9 mouse cellular contexts compared by ENCODE assay signal in genomic region chr4:126286492-126286891, GRCm38 (mm10). TPM values are rescaled to one million over a fixed set of nuclear protein-coding genes. Genes with fewer than 3 reads are reported as not detected.
DNase-seq lines count a peak whose midpoint lies in the region; ATAC-seq and TF ChIP-seq lines count a peak whose summit lies in the region.
"Had no signal": no experiment of that assay in that cellular context is flagged by ENCODE, and none has a peak within 500 bp of the region (broad histone marks: within the 10 kb centered on the region; RNA-seq: fewer than 3 reads in every experiment).

Gene Col8a2 (plus strand): TSS chr4:126286793.

- H3K9ac ChIP-seq in heart, embryonic 13.5 days: peak within 1 kb of the TSS; percentile 79
- H3K9ac ChIP-seq in forebrain, embryonic 14.5 days (ENCODE audit: low read length): no peak within 1 kb of the TSS; the same call in 1 of the 2 replicates
- peak within 1 kb of the TSS; percentile 41; the same call in 1 of the 2 replicates for H3K9ac ChIP-seq in midbrain, embryonic 13.5 days (replicated peaks)

- peaks cover 31% of the 10 kb centered on the region for H3K4me1 ChIP-seq in heart, embryonic 13.5 days
- H3K4me1 ChIP-seq in forebrain, embryonic 14.5 days (ENCODE audit: control insufficient read depth, insufficient read depth, low read length): no peaks in the 10 kb centered on the region
- peaks cover 12% of the 10 kb centered on the region; the same call in 1 of the 2 replicates for H3K4me1 ChIP-seq in midbrain, embryonic 13.5 days (replicated peaks)

- peak within 1 kb of the TSS; percentile 75 for H3K4me2 ChIP-seq in heart, embryonic 13.5 days
- H3K4me2 ChIP-seq in forebrain, embryonic 14.5 days (ENCODE audit: low read length): peak within 1 kb of the TSS; percentile 41
- H3K4me2 ChIP-seq in midbrain, embryonic 13.5 days (replicated peaks): peak within 1 kb of the TSS; percentile 51

- intact Hi-C loops in left cerebral cortex, postnatal 4 days (cut with DNase I): no loop called here

- no peaks in the 10 kb centered on the region for H3K36me3 ChIP-seq in heart, embryonic 13.5 days
- H3K36me3 ChIP-seq in forebrain, embryonic 14.5 days (ENCODE audit: control insufficient read depth, insufficient read depth, low read length): no peaks in the 10 kb centered on the region
- no peaks in the 10 kb centered on the region for H3K36me3 ChIP-seq in midbrain, embryonic 13.5 days
- H3K36me3 ChIP-seq: G1E had no signal

- 1% methylated on average over 40 of the region's 42 CpGs for WGBS in heart, embryonic 13.5 days
- 5% methylated on average over 30 of the region's 42 CpGs for WGBS in forebrain, embryonic 14.5 days
- 5% methylated on average over 25 of the region's 42 CpGs for WGBS in midbrain, embryonic 13.5 days

- ATAC-seq in heart, embryonic 13.5 days (ENCODE audit: extremely low read depth, insufficient number of reproducible peaks, low FRiP score, low TSS enrichment): no peak
- no peak for ATAC-seq in forebrain, embryonic 14.5 days
- ATAC-seq in midbrain, embryonic 13.5 days: 0 out of 2 replicates have a peak, but pooled peaks have one; percentile 17

- 0 out of 2 replicates have a peak, but pooled peaks cover 3% of the 10 kb centered on the region for H3K9me3 ChIP-seq in heart, embryonic 13.5 days
- H3K9me3 ChIP-seq in forebrain, embryonic 14.5 days (replicated peaks; ENCODE audit: control insufficient read depth, low read length): no peaks in the 10 kb centered on the region
- H3K9me3 ChIP-seq in midbrain, embryonic 13.5 days: no peaks in the 10 kb centered on the region
- H3K9me3 ChIP-seq: G1E had no signal

- peak within 1 kb of the TSS; percentile 57 for H3K4me3 ChIP-seq in heart, embryonic 13.5 days
- peak within 1 kb of the TSS; percentile 21 for H3K4me3 ChIP-seq in forebrain, embryonic 14.5 days (ENCODE audit: low read depth, low read length)
- H3K4me3 ChIP-seq in midbrain, embryonic 13.5 days (replicated peaks): peak within 1 kb of the TSS; percentile 33
- H3K4me3 ChIP-seq in layer of hippocampus, adult 2 months: no peak within 1 kb of the TSS

- peaks cover 94% of the 10 kb centered on the region for H3K27me3 ChIP-seq in heart, embryonic 13.5 days (replicated peaks)
- peaks cover 40% of the 10 kb centered on the region for H3K27me3 ChIP-seq in forebrain, embryonic 14.5 days (replicated peaks; ENCODE audit: control insufficient read depth, insufficient read depth, low read length)
- H3K27me3 ChIP-seq in midbrain, embryonic 13.5 days: peaks cover 73% of the 10 kb centered on the region

- no peak for DNase-seq in heart, adult 9 months (ENCODE audit: low spot score in 2 of 2)
- no peak for DNase-seq in forebrain, embryonic 14.5 days (ENCODE audit: low spot score)
- peak; percentile 66 to 73 for DNase-seq in kidney, postnatal 4 days
- no peak for DNase-seq in layer of hippocampus, adult 2 months (ENCODE audit: low spot score in 2 of 2)
- DNase-seq in natural killer cell, adult 2 months (ENCODE audit: low spot score in 2 of 2): no peak
- no peak for DNase-seq in left cerebral cortex, postnatal 4 days

- no peak for TF ChIP-seq CTCF in layer of hippocampus, adult 2 months (conservative IDR thresholded peaks at IDR 0.05)

- H3K27ac ChIP-seq in heart, embryonic 13.5 days (replicated peaks): 0 out of 2 replicates have a peak within 1 kb of the TSS, but pooled peaks have one; percentile 15
- no peak within 1 kb of the TSS for H3K27ac ChIP-seq in forebrain, embryonic 14.5 days (ENCODE audit: low read depth, low read length)
- no peak within 1 kb of the TSS for H3K27ac ChIP-seq in midbrain, embryonic 13.5 days
- no peak within 1 kb of the TSS for H3K27ac ChIP-seq in layer of hippocampus, adult 2 months

RNA-seq across cellular contexts. Expression of gene Col8a2, which starts in this region (rescaled TPM):
- 4.2 and 4.9 TPM in 2 replicates for polyA plus RNA-seq in heart, embryonic 13.5 days (2015; fragmentation: Nextera tagmentation; extraction: Ambion mirVana)
- 1.2 and 2.9 TPM in 2 replicates for polyA plus RNA-seq in forebrain, embryonic 14.5 days (2014; fragmentation: Nextera tagmentation; extraction: Ambion mirVana)
- polyA plus RNA-seq in midbrain, embryonic 13.5 days (2015; fragmentation: Nextera tagmentation; extraction: Ambion mirVana): 1.0 and 1.5 TPM in 2 replicates
- 1 to 10 TPM; 1.2 to 1.5 TPM for total RNA-seq in layer of hippocampus, adult 2 months (2021)
- total RNA-seq in left cerebral cortex, postnatal 4 days (2021): 1 to 10 TPM; 2.2 to 3.4 TPM
- polyA plus RNA-seq: G1E had no signal

Comparison
In these comparisons a context has a peak if more than half of its experiments do, and no peak if none do; other contexts are left out.
1. DNase-seq: peak in kidney, postnatal 4 days (2 of 2); none in heart, adult 9 months (0 of 2), forebrain, embryonic 14.5 days (single experiment), layer of hippocampus, adult 2 months (0 of 2), natural killer cell, adult 2 months (0 of 2) and left cerebral cortex, postnatal 4 days (single experiment).
2. Peak in every context shown above with its lines, with median percentiles within 50 percentile points of each other: H3K4me2 ChIP-seq.